Mouse (Mus musculus) urinary bladder, postnatal 0 days (tissue): Measurements from ENCODE around the gene Nin. TPM values are rescaled to one million over a fixed set of nuclear protein-coding genes. Genes with fewer than 3 reads are reported as not detected.

Source experiments
- polyA plus RNA-seq: library from polyadenylated mRNA; unstranded; fragments of >200 nt; fragmentation: Nextera tagmentation; extraction: Ambion mirVana; gene quantifications from 2 replicates; pipeline ENCODE4 v1.2.1, GENCODE M21; 2015

Nin gene
- 6.9 and 8.1 TPM in 2 replicates for polyA plus RNA-seq

GRCm38 (mm10) chr12:70113351-70113750 lies at the start of gene Nin:
TSS of gene Nin (minus strand) at chr12:70113717.

GRCm38 (mm10) chr12:70153842-70154241 lies 40.3 kb upstream of the Nin start, which contains the start of gene Abhd12b:
TSS of gene Abhd12b (plus strand) at chr12:70154142.

DNA sequence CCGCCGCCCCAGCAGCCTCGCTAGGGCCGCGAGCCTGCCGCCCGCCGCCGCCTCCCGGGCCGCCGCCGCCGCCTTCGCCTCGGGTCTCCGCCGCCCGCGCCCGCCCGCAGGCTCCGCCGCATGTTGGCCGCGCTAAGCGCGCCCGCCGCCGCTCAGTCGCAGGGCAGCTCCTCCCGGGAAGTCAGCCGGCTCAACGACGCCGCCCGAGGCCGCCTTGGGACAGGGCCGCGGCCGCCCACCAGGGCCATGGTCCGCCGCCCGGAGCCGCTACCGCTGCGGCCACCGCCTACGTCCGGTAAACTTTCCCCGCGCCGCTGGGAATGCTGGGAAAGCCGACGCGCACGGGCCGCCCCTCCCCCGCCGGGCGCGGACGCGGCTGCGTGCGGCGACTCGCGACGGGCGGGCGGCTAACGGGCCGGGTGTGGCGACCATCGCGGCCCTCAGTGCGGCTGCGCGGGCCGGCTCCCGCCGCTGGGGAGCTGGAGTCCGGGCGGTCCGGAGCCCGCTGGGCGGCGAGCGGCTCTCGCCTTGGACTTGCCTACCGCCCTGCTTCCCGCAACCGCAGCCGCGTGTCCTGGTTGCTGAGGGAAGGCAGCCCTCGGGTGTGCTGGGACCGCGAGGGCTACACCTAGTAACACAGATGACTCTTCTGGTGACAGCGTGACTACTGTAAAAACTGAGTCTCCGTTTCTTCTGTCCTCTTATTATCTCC lies 126.6 kb downstream of the Nin start, which contains the start of gene Sav1:
Gene Sav1 (minus strand): TSS at position 217 of the 712 bp plus-strand sequence.

Other genes starting within 250 kb of the Nin start
- 3.9 and 6.8 TPM in 2 replicates for gene Atl1, start 221.1 kb downstream of the Nin start, polyA plus RNA-seq
- gene Map4k5, start 220.5 kb downstream of the Nin start, polyA plus RNA-seq = 20.9 and 23.9 TPM in 2 replicates
- gene Sav1, start 126.7 kb downstream of the Nin start, polyA plus RNA-seq = 5.1 and 5.2 TPM in 2 replicates
- gene Abhd12b, start 40.4 kb upstream of the Nin start, polyA plus RNA-seq = not detected in 2 replicates
- gene Pygl, start 117.8 kb upstream of the Nin start, polyA plus RNA-seq = 40.9 and 43.6 TPM in 2 replicates
- 0.23 and 0.60 TPM in 2 replicates for gene Trim9, start 233.9 kb upstream of the Nin start, polyA plus RNA-seq